9 mouse cellular contexts compared by ENCODE assay signal in genomic region chr9:119181241-119181728, GRCm38 (mm10). TPM values are rescaled to one million over a fixed set of nuclear protein-coding genes. Genes with fewer than 3 reads are reported as not detected.
A peak's percentile ranks its signal among the peaks of the same experiment; 100 is the strongest.
DNase-seq lines count a peak whose midpoint lies in the region; ATAC-seq and TF ChIP-seq lines count a peak whose summit lies in the region.
"Had no signal": no experiment of that assay in that cellular context is flagged by ENCODE, and none has a peak within 500 bp of the region (broad histone marks: within the 10 kb centered on the region; RNA-seq: fewer than 3 reads in every experiment).

No protein-coding gene starts in this region.

- ATAC-seq in cerebellum, adult (ENCODE audit: insufficient number of reproducible peaks, low FRiP score, low TSS enrichment) = no peak
- no peak for ATAC-seq in kidney, embryonic 14.5 days (ENCODE audit: low FRiP score, low TSS enrichment)
- ATAC-seq in lung, embryonic 16.5 days (ENCODE audit: low read depth) = peak; percentile 94

- DNase-seq in cerebellum, adult 2 months = peak; percentile 11 to 34
- peak; percentile 79 for DNase-seq in kidney, adult 2 months
- peak; percentile 43 to 55 for DNase-seq in heart, adult 9 months (ENCODE audit: low spot score in 2 of 2)
- no peak for DNase-seq in spleen, postnatal 4 days (ENCODE audit: low spot score in 2 of 2)
- no peak for DNase-seq in thymus, postnatal 14 days

- no peak overlapping the region for H3K4me3 ChIP-seq in cerebellum, adult 2 months (replicated peaks; ENCODE audit: insufficient read depth, low read depth, low read length)
- no peak overlapping the region for H3K4me3 ChIP-seq in kidney, adult 2 months (ENCODE audit: insufficient read depth, low read depth, low read length)
- H3K4me3 ChIP-seq in kidney, embryonic 14.5 days (ENCODE audit: low read length) = no peak overlapping the region
- H3K4me3 ChIP-seq in lung, embryonic 16.5 days (ENCODE audit: low read length) = no peak overlapping the region
- H3K4me3 ChIP-seq: embryonic facial prominence, embryonic 13.5 days had no signal

- TF ChIP-seq POLR2A in cerebellum, adult 2 months (IDR thresholded peaks at IDR 0.05; ENCODE audit: borderline replicate concordance, insufficient read depth, low read length) = no peak
- no peak for TF ChIP-seq POLR2A in kidney, adult 2 months (IDR thresholded peaks at IDR 0.05; ENCODE audit: low read depth, low read length)

- H3K9me3 ChIP-seq in kidney, embryonic 14.5 days (ENCODE audit: control insufficient read depth, low read length) = no peaks in the 10 kb centered on the region
- H3K9me3 ChIP-seq in lung, embryonic 16.5 days (ENCODE audit: control insufficient read depth, low read length) = no peaks in the 10 kb centered on the region
- H3K9me3 ChIP-seq: embryonic facial prominence, embryonic 13.5 days had no signal

- no peak for TF ChIP-seq CTCF in cerebellum, adult 2 months (IDR thresholded peaks at IDR 0.05; ENCODE audit: borderline replicate concordance, insufficient read depth, low read depth, low read length)
- TF ChIP-seq CTCF in kidney, adult 2 months (conservative IDR thresholded peaks at IDR 0.05; ENCODE audit: insufficient read depth, insufficient read length, low read depth, low read length) = no peak

- H3K27me3 ChIP-seq in cerebellum, adult 2 months (ENCODE audit: control insufficient read depth, insufficient read depth, low read length) = no peaks in the 10 kb centered on the region; the same call in 1 of the 2 replicates
- H3K27me3 ChIP-seq in kidney, adult 2 months (replicated peaks; ENCODE audit: control insufficient read depth, insufficient read depth, low read length) = no peaks in the 10 kb centered on the region
- no peaks in the 10 kb centered on the region for H3K27me3 ChIP-seq in kidney, embryonic 14.5 days (ENCODE audit: control insufficient read depth, insufficient read depth, low read length)
- H3K27me3 ChIP-seq in lung, embryonic 16.5 days (ENCODE audit: control insufficient read depth, insufficient read depth, low read depth, low read length) = no peaks in the 10 kb centered on the region
- H3K27me3 ChIP-seq: embryonic facial prominence, embryonic 13.5 days had no signal

- no peaks in the 10 kb centered on the region for H3K36me3 ChIP-seq in kidney, adult 2 months (ENCODE audit: control insufficient read depth, insufficient read depth, low read length)
- H3K36me3 ChIP-seq in kidney, embryonic 14.5 days (ENCODE audit: control insufficient read depth, insufficient read depth, low read length) = no peaks in the 10 kb centered on the region
- H3K36me3 ChIP-seq in lung, embryonic 16.5 days (ENCODE audit: control insufficient read depth, insufficient read depth, low read length) = no peaks in the 10 kb centered on the region
- H3K36me3 ChIP-seq: embryonic facial prominence, embryonic 13.5 days had no signal

- no peak overlapping the region for H3K27ac ChIP-seq in cerebellum, adult 2 months (ENCODE audit: insufficient read depth, low read length)
- H3K27ac ChIP-seq in kidney, adult 2 months (ENCODE audit: insufficient read depth, low read depth, low read length) = no peak overlapping the region; the same call in 1 of the 2 replicates
- no peak overlapping the region for H3K27ac ChIP-seq in kidney, embryonic 14.5 days (ENCODE audit: low read depth, low read length)
- H3K27ac ChIP-seq in lung, embryonic 16.5 days (ENCODE audit: low read length) = peak overlapping the region; percentile 2; the same call in 1 of the 2 replicates
- H3K27ac ChIP-seq: embryonic facial prominence, embryonic 13.5 days had no signal

- no peak overlapping the region for H3K4me2 ChIP-seq in kidney, embryonic 14.5 days (replicated peaks; ENCODE audit: low read depth, low read length)
- H3K4me2 ChIP-seq in lung, embryonic 16.5 days (ENCODE audit: low read depth, low read length) = no peak overlapping the region
- H3K4me2 ChIP-seq: embryonic facial prominence, embryonic 13.5 days had no signal

- H3K9ac ChIP-seq in kidney, embryonic 14.5 days (ENCODE audit: low read depth, low read length) = no peak overlapping the region
- no peak overlapping the region for H3K9ac ChIP-seq in lung, embryonic 16.5 days (ENCODE audit: low read length)
- H3K9ac ChIP-seq: embryonic facial prominence, embryonic 13.5 days had no signal

- H3K4me1 ChIP-seq in cerebellum, adult 2 months (ENCODE audit: control insufficient read depth, insufficient read depth, low read length) = no peaks in the 10 kb centered on the region
- no peaks in the 10 kb centered on the region for H3K4me1 ChIP-seq in kidney, adult 2 months (ENCODE audit: control insufficient read depth, insufficient read depth, low read length)
- no peaks in the 10 kb centered on the region for H3K4me1 ChIP-seq in kidney, embryonic 14.5 days (ENCODE audit: control insufficient read depth, insufficient read depth, low read length)
- peaks cover 5% of the 10 kb centered on the region for H3K4me1 ChIP-seq in lung, embryonic 16.5 days (replicated peaks; ENCODE audit: control insufficient read depth, insufficient read depth, low read length)
- H3K4me1 ChIP-seq: embryonic facial prominence, embryonic 13.5 days had no signal

- WGBS in cerebellum, adult 2 months = 15% methylated on average over 3 of the region's 3 CpGs
- WGBS in kidney, adult 2 months = 28% methylated on average over 3 of the region's 3 CpGs
- WGBS in kidney, embryonic 14.5 days = 35% methylated on average over 3 of the region's 3 CpGs
- WGBS in lung, embryonic 16.5 days = 4% methylated on average over 3 of the region's 3 CpGs

RNA-seq across cellular contexts. Expression of gene Gm47289, which starts 22.3 kb away (rescaled TPM):
- not detected in 2 replicates for polyA plus RNA-seq in cerebellum, adult 2 months (2012; rRNA removed)
- polyA plus RNA-seq in kidney, adult 2 months (2012; rRNA removed) = 0.03 TPM in 1 of 2 replicates, not detected in the other
- not detected in 2 replicates for polyA plus RNA-seq in kidney, embryonic 14.5 days (2014; fragmentation: Nextera tagmentation; extraction: Ambion mirVana)
- not detected in 2 replicates for polyA plus RNA-seq in lung, embryonic 16.5 days (2015; fragmentation: Nextera tagmentation; extraction: Ambion mirVana)
- polyA plus RNA-seq: embryonic facial prominence, embryonic 13.5 days had no signal

RNA-seq across cellular contexts. Expression of gene Acaa1b, which starts 24.4 kb away (rescaled TPM):
- polyA plus RNA-seq in cerebellum, adult 2 months (2012; rRNA removed) = 0.52 and 1.2 TPM in 2 replicates
- polyA plus RNA-seq in kidney, adult 2 months (2012; rRNA removed) = 417 and 424 TPM in 2 replicates
- 8.1 and 13.5 TPM in 2 replicates for polyA plus RNA-seq in kidney, embryonic 14.5 days (2014; fragmentation: Nextera tagmentation; extraction: Ambion mirVana)
- 1.3 and 2.5 TPM in 2 replicates for polyA plus RNA-seq in lung, embryonic 16.5 days (2015; fragmentation: Nextera tagmentation; extraction: Ambion mirVana)

RNA-seq across cellular contexts. Expression of gene Slc22a13, which starts 27.6 kb away (rescaled TPM):
- polyA plus RNA-seq in cerebellum, adult 2 months (2012; rRNA removed) = not detected in 2 replicates
- polyA plus RNA-seq in kidney, adult 2 months (2012; rRNA removed) = 156 and 213 TPM in 2 replicates
- polyA plus RNA-seq in kidney, embryonic 14.5 days (2014; fragmentation: Nextera tagmentation; extraction: Ambion mirVana) = 0.44 and 0.93 TPM in 2 replicates
- polyA plus RNA-seq in lung, embryonic 16.5 days (2015; fragmentation: Nextera tagmentation; extraction: Ambion mirVana) = not detected in 2 replicates
- polyA plus RNA-seq: embryonic facial prominence, embryonic 13.5 days had no signal

Comparison
In these comparisons a context has a peak if more than half of its experiments do, and no peak if none do; other contexts are left out.
1. RNA of gene Acaa1b, which starts 24.4 kb away (polyA plus RNA-seq): 417 to 424 TPM in kidney, adult 2 months; 8.1 to 13.5 TPM in kidney, embryonic 14.5 days, 1.3 to 2.5 TPM in lung, embryonic 16.5 days and 0.52 to 1.2 TPM in cerebellum, adult 2 months; every median in the first group is over 10 times any median in the second.
2. RNA of gene Slc22a13, which starts 27.6 kb away (polyA plus RNA-seq): 156 to 213 TPM in kidney, adult 2 months; 0.44 to 0.93 TPM in kidney, embryonic 14.5 days, not detected in cerebellum, adult 2 months and not detected in lung, embryonic 16.5 days; every median in the first group is over 10 times any median in the second.
3. DNase-seq: peak in cerebellum, adult 2 months (2 of 2), kidney, adult 2 months (single experiment) and heart, adult 9 months (2 of 2); none in spleen, postnatal 4 days (0 of 2) and thymus, postnatal 14 days (single experiment).